Mouse (Mus musculus) limb, embryonic 10.5 days (tissue): ENCODE results near the gene Naa30. TPM values are rescaled to one million over a fixed set of nuclear protein-coding genes. Genes with fewer than 3 reads are reported as not detected.

Experiments
- polyA plus RNA-seq: library from polyadenylated mRNA; unstranded; fragments of >200 nt; fragmentation: Nextera tagmentation; extraction: Ambion mirVana; gene quantifications from 2 replicates; pipeline ENCODE4 v1.2.1, GENCODE M21; 2016

Naa30 gene
- polyA plus RNA-seq, 1 experiment from 2014 or later = 10.7 TPM

Other genes starting within 250 kb of the Naa30 start
- gene Ap5m1, start 106.1 kb upstream of the Naa30 start, polyA plus RNA-seq = 23.0 and 25.5 TPM in 2 replicates
- gene Exoc5, start 105.6 kb upstream of the Naa30 start, polyA plus RNA-seq = 53.2 and 54.9 TPM in 2 replicates
- gene ccdc198, start 73.2 kb downstream of the Naa30 start, polyA plus RNA-seq = 0.19 and 0.20 TPM in 2 replicates